Mouse (Mus musculus) intestine, embryonic 14.5 days (tissue): ENCODE measurements around the gene Kif6. TPM values are rescaled to one million over a fixed set of nuclear protein-coding genes. Genes with fewer than 3 reads are reported as not detected.

Experiments
- ATAC-seq: fragments of 200-750 bp; cut with Nextera tagmentation; replicated peaks from 2 replicates; pipeline ENCODE4 v1.8.0; 2017; ENCODE audit warnings: low read depth, moderate number of reproducible peaks, moderate TSS enrichment, moderate library complexity; ENCODE audit not compliant: low FRiP score, low TSS enrichment
- DNase-seq: peaks from one replicate; pipeline ENCODE4 v3.0.0-alpha.2; 2018; ENCODE audit warnings: low spot score
- H3K27ac ChIP-seq: fragments of 300-500 bp; sonication (generic); 2 replicates; pipeline ENCODE4 v1.5.1; 2014; ENCODE audit warnings: low read depth, mild to moderate bottlenecking, control low read depth
- H3K27me3 ChIP-seq: fragments of 300-500 bp; sonication (generic); replicated peaks from 2 replicates; pipeline ENCODE4 v1.6.1; 2014; ENCODE audit warnings: low read length, control low read depth; ENCODE audit not compliant: control insufficient read depth, insufficient read depth
- H3K36me3 ChIP-seq: fragments of 300-500 bp; sonication (generic); 2 replicates; pipeline ENCODE4 v1.6.1; 2014; ENCODE audit warnings: low read length, control low read depth; ENCODE audit not compliant: control insufficient read depth, insufficient read depth
- H3K4me1 ChIP-seq: fragments of 300-500 bp; sonication (generic); replicated peaks from 2 replicates; pipeline ENCODE4 v1.6.1; 2014; ENCODE audit warnings: low read length, control low read depth, mixed read lengths; ENCODE audit not compliant: control insufficient read depth, insufficient read depth
- H3K4me2 ChIP-seq: fragments of 300-500 bp; sonication (generic); 2 replicates; pipeline ENCODE4 v1.6.1; 2014; ENCODE audit warnings: low read length
- H3K4me3 ChIP-seq: fragments of 300-500 bp; sonication (generic); 2 replicates; pipeline ENCODE4 v1.5.1; 2014; ENCODE audit warnings: low read depth, low read length, control low read depth, mixed read lengths
- H3K9ac ChIP-seq: fragments of 300-500 bp; sonication (generic); 2 replicates; pipeline ENCODE4 v1.6.1; 2014; ENCODE audit warnings: mild to moderate bottlenecking, low read length
- H3K9me3 ChIP-seq: fragments of 300-500 bp; sonication (generic); 2 replicates; pipeline ENCODE4 v1.6.1; 2016; ENCODE audit warnings: low read length, control low read depth; ENCODE audit not compliant: control insufficient read depth
- WGBS: fragments of 180-500 bp; shearing (Covaris S2); extraction: QIAGEN DNeasy Blood & Tissue Kit; methylation state at CpG from one replicate; pipeline ENCODE4 v1.1.7; 2014; 5-methylcytosine and 5-hydroxymethylcytosine counted together
- polyA plus RNA-seq: library from polyadenylated mRNA; unstranded; fragments of >200 nt; fragmentation: Nextera tagmentation; extraction: Ambion mirVana; gene quantifications from 2 replicates; pipeline ENCODE4 v1.2.1, GENCODE M21; 2014

Gene Kif6
- polyA plus RNA-seq, 1 experiment from 2014 or later: 1.7 TPM

- peaks cover 2% of the 10 kb centered on the region for H3K4me1 ChIP-seq
- no peaks in the 10 kb centered on the region for H3K36me3 ChIP-seq
- ATAC-seq (no peak), DNase-seq (no peak)
- no peaks in the 10 kb centered on the region for H3K9me3 ChIP-seq
- H3K27ac ChIP-seq: no peak overlapping the region
- no peak overlapping the region for H3K4me3 ChIP-seq
- no peaks in the 10 kb centered on the region for H3K27me3 ChIP-seq
- 90% methylated on average over 2 of the region's 2 CpGs for WGBS
- H3K9ac ChIP-seq: no peak overlapping the region
- no peak overlapping the region for H3K4me2 ChIP-seq
Measured at GRCm38 (mm10) chr17:49865604-49866003, 250.7 kb downstream of the Kif6 start.

GRCm38 (mm10) chr17:49866653-49867215, 251.8 kb downstream of the Kif6 start:
- Histone ChIP-seq H3K9ac (no peak overlapping the region), H3K4me2 (no peak overlapping the region), H3K4me3 (no peak overlapping the region), H3K27ac (no peak overlapping the region), H3K9me3 (no peaks in the 10 kb centered on the region), H3K27me3 (no peaks in the 10 kb centered on the region), H3K36me3 (no peaks in the 10 kb centered on the region), H3K4me1 (peaks cover 2% of the 10 kb centered on the region)
- no peak for ATAC-seq
- no peak for DNase-seq
- WGBS: 51% methylated on average over 8 of the region's 8 CpGs

- WGBS: 26% methylated on average over 13 of the region's 13 CpGs
- no peaks in the 10 kb centered on the region for H3K36me3 ChIP-seq
- no peak overlapping the region for H3K9ac ChIP-seq
- no peak overlapping the region for H3K4me2 ChIP-seq
- DNase-seq (no peak), ATAC-seq (no peak)
- H3K9me3 ChIP-seq: no peaks in the 10 kb centered on the region
- H3K27me3 ChIP-seq: no peaks in the 10 kb centered on the region
- no peak overlapping the region for H3K4me3 ChIP-seq
- peaks cover 2% of the 10 kb centered on the region for H3K4me1 ChIP-seq
- no peak overlapping the region for H3K27ac ChIP-seq
Measured at GRCm38 (mm10) chr17:49867321-49868137, 252.6 kb downstream of the Kif6 start.

- DNase-seq: no peak
- no peaks in the 10 kb centered on the region for H3K36me3 ChIP-seq
- no peak overlapping the region for H3K4me3 ChIP-seq
- 78% methylated on average over 9 of the region's 9 CpGs for WGBS
- H3K27me3 ChIP-seq: no peaks in the 10 kb centered on the region
- H3K4me1 ChIP-seq: no peaks in the 10 kb centered on the region
- H3K9ac ChIP-seq: no peak overlapping the region
- H3K27ac ChIP-seq: no peak overlapping the region
- H3K4me2 ChIP-seq: no peak overlapping the region
- no peaks in the 10 kb centered on the region for H3K9me3 ChIP-seq
- ATAC-seq: no peak
Measured at GRCm38 (mm10) chr17:49869246-49869645, 254.3 kb downstream of the Kif6 start.

- Histone ChIP-seq H3K9ac (no peak overlapping the region), H3K4me2 (no peak overlapping the region), H3K4me3 (no peak overlapping the region), H3K27ac (no peak overlapping the region), H3K9me3 (no peaks in the 10 kb centered on the region), H3K36me3 (no peaks in the 10 kb centered on the region), H3K27me3 (no peaks in the 10 kb centered on the region), H3K4me1 (peaks cover 7% of the 10 kb centered on the region; the same call in 1 of the 2 replicates)
- ATAC-seq (no peak), DNase-seq (no peak)
- 19% methylated on average over 2 of the region's 2 CpGs for WGBS
Measured at GRCm38 (mm10) chr17:49872305-49872704, 257.4 kb downstream of the Kif6 start.

- H3K9ac ChIP-seq: no peak overlapping the region
- no peaks in the 10 kb centered on the region for H3K9me3 ChIP-seq
- no peak overlapping the region for H3K4me3 ChIP-seq
- no peak overlapping the region for H3K4me2 ChIP-seq
- no peak overlapping the region for H3K27ac ChIP-seq
- no peak for DNase-seq
- H3K27me3 ChIP-seq: no peaks in the 10 kb centered on the region
- no peak for ATAC-seq
- 60% methylated on average over 5 of the region's 5 CpGs for WGBS
- no peaks in the 10 kb centered on the region for H3K36me3 ChIP-seq
- H3K4me1 ChIP-seq: peaks cover 7% of the 10 kb centered on the region; the same call in 1 of the 2 replicates
Measured at GRCm38 (mm10) chr17:49874746-49875145, 259.8 kb downstream of the Kif6 start.

- ATAC-seq (no peak), DNase-seq (no peak)
- no peak overlapping the region for H3K9ac ChIP-seq
- no peak overlapping the region for H3K4me2 ChIP-seq
- H3K27me3 ChIP-seq: no peaks in the 10 kb centered on the region
- no peaks in the 10 kb centered on the region for H3K9me3 ChIP-seq
- H3K36me3 ChIP-seq: no peaks in the 10 kb centered on the region
- H3K4me3 ChIP-seq: no peak overlapping the region
- H3K27ac ChIP-seq: no peak overlapping the region
- 32% methylated on average over 6 of the region's 6 CpGs for WGBS
- H3K4me1 ChIP-seq: peaks cover 7% of the 10 kb centered on the region; the same call in 1 of the 2 replicates
Measured at GRCm38 (mm10) chr17:49875401-49875800, 260.5 kb downstream of the Kif6 start.

GRCm38 (mm10) chr17:49875939-49876651, 261.2 kb downstream of the Kif6 start:
- Histone ChIP-seq H3K4me1 (peaks cover 7% of the 10 kb centered on the region; the same call in 1 of the 2 replicates), H3K36me3 (no peaks in the 10 kb centered on the region), H3K4me2 (no peak overlapping the region), H3K9ac (no peak overlapping the region), H3K27ac (no peak overlapping the region), H3K4me3 (no peak overlapping the region), H3K27me3 (no peaks in the 10 kb centered on the region), H3K9me3 (no peaks in the 10 kb centered on the region)
- WGBS: 37% methylated on average over 15 of the region's 15 CpGs
- ATAC-seq: no peak
- DNase-seq: no peak
